Mouse (Mus musculus) naive thymus-derived CD4-positive, alpha-beta T cell, adult 2 months (primary cell): ENCODE results near the gene Sergef.

Experiments used
- DNase-seq: peaks from one replicate; pipeline ENCODE4 v3.0.0-alpha.2; 2011; ENCODE audit warnings: low read depth

The Sergef gene

DNA sequence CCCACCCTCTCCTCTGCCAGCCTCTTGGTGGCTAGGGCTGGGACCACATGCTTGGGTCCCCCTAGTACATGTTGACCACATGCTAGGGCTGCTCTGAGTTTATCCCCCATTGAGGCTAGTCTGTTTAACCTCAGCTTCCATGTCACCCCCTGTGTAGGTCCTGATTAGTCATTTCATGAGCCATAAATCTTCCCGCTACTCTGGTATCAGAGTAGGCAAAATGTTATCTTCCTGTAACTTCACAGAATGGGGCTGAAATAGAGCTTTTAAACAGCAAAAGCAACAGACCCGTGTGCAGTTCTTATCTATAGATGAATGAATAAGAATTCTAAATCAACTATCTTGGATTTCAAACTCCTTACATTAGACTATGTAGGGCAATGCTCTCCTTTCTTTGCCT is 138.1 kb downstream of the Sergef start:
- DNase-seq: no peak

DNA sequence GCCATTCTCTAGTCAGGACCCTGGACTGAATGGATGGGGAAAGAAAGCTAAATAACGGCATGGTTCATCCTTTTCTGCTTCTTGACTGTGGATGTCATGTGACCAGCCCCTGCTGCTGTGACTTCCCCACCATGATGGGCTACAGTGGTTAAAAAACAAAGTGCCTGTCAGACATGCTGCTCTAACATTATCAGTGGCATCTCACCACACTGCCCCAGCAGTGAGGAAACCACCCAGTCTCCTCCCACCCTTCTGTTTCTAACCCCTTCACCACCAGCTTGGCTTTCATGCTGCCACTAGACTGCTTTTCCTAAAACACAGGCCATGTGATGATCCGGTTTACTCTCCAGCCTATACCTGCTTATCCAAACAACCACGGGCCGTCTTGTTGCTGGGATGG is 140.0 kb downstream of the Sergef start:
- no peak for DNase-seq

DNA sequence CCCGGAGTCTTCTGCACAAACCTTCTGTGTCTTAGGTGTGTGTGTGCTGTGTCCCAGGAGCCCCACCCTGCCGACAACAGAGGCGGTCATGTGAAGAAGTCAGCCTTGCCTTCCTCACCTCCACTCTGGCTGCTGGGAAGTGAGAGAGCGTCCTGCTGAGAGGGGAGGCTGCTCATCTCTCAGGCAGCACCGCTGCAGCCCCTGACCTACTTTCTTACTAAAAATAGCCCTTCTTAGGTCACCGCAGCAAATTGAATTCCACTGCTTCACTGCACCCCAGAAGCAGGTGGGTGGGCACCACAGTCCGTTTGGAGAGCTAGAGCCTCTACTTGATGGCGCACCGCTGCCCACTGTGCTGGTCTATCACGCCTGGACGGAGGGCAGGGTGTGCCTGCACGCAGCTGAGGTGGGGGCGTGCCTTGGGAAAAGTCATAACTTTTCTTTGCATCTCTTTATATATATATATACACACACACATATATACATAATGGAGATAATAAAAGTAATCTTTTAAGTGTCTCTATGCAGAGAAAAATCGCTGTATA is 147.4 kb downstream of the Sergef start:
- DNase-seq: no peak

DNA sequence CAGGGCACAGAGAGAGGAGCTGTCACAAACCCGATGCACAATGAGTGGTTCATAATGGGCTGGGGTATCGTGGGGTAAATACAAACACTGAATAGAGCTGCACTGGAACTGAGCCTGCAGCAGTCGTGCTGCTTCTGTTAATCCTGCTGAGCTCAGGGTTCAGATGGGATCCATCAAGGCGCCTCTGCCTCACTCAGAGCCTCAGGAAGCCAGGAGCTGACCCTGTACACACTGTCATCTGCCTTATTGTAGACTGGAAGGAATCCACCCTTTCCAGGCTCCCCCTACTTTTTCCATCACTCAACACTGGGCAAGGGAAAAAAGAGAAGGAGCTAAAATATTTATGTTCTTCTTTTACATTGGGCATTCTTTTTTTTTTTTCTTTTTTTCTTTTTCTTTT is 152.3 kb downstream of the Sergef start:
- DNase-seq: no peak

DNA sequence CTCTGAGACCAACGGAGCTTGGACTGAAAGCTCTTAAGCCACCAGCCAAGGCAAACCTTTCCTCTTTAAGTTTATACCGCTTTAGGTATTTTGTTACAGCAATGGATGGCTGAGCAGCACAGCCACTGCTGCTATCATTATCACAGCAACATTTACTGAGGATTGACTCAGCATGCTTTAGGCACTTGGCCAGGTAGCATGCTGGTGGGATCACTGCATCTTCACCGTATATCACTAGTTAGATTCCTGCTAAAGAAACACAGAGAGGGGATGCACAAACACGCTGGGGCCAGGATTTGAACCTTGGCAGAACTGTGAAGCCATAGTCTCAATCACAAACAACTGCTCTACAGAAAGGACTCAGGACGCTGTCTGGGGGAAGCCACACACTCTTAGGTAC is 152.8 kb downstream of the Sergef start:
- no peak for DNase-seq

DNA sequence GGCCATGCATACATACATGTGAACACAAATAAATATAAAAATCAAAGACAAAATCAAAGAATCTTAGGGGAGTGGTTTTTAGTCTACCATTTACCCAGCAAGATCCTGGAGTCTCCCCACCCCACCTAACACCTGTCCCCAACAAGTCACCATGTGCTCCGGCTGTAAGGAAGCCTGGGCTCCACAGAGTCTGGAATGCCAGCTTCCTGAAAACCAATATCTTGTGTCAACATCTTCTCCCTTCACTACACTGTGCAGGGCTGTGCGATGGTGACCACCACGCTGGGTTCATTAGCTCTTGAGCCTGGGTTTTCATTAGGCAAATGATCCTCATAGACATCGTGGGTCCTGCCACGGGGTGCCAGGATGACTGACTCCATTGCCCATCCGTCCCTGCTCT is 155.4 kb downstream of the Sergef start:
- DNase-seq: no peak

DNA sequence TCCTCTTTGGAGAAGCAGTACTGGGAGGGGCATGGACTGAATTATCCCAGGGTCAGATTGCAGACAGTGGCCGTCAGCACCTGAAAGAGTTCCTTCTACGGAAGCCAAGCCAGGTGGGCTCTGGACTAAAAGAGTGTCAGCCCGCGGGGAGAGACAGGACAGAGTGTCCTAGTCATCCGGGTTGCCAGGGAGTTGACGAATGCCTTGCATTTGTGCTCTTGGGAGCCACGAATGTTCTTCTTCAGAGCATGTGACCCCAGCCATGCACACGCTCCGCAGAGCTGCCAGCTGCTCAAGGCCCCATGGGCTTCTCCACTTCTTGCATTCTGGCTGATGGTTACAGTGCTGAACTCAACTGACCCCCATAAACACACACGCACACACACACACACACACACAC is 156.6 kb downstream of the Sergef start:
- no peak for DNase-seq

DNA sequence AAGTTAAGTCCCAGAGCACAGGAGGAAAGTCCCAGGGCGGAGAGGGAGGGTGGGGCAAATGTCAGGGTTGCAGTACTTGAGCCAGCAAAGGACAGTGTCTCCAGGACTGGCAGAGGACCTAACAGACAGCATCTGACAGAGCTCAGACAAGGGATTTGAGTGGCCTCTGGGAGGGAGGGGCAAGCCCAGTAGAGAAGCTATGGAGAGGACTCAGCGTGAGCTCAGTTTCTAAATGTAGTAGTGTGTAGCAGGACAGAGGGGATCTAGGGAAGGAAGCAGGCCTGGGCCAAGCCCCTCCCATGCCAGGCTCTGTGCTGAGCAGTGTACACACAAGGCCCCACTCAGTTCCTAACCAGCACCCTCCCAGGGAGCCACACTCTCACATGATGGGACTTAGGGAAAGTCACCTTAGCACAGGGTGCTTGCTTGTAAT is 157.5 kb downstream of the Sergef start:
- no peak for DNase-seq

DNA sequence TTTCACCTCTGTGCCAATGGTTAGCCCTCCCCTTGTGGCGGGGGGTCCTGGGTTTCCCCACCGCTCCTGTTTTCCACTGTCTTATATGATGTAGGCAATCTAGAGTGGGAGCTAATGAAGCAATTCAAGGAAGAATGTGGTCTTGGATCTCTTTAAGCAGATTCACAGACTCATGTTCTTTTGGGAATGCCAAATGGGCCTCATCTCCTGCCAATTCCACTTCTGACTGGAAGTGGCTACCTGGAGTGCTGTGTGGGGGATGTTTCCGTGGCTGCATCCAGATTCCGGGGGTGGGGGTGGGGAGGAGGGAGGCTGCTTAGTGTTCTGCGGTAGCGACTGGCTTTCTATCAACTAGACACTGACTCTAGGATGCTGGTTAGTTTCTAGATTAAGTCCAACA is 159.8 kb downstream of the Sergef start:
- no peak for DNase-seq

DNA sequence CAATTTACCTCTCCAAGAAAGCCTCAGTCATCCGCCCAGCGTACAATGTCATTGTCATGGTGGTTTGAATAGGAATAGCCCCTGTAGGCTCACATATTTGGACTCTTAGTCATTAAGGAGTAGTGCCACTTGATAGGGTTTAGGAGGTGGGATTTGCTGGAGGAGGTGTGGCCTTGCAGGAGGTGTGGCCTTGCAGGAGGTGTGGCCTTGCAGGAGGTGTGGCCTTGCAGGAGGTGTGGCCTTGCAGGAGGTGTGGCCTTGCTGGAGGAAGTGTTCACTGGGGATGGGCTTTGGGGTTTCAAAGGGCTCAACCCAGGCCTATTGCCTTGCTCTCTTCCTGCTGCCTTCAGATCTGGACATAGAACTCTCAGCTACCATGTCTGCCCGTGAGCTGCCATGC is 162.2 kb downstream of the Sergef start:
- DNase-seq: no peak

DNA sequence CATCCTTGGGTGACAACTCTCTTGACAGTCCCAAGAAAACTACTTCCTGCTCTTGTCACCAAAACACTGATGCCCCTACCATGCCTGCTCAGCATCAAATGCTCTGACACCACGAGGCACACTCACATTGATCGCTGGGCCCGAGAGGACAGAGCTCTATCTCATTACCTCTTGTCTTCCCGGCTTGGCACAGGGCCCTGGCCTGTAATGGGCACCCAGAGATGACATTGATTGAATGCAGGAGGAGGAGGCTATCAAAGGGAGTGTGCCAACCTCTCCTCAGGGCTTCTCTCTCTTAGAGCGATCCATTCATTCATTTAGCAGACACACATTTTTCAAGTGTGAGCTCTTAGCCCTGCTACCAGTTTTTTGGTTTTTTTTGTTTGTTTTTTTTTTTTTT is 164.1 kb downstream of the Sergef start:
- DNase-seq: no peak

DNA sequence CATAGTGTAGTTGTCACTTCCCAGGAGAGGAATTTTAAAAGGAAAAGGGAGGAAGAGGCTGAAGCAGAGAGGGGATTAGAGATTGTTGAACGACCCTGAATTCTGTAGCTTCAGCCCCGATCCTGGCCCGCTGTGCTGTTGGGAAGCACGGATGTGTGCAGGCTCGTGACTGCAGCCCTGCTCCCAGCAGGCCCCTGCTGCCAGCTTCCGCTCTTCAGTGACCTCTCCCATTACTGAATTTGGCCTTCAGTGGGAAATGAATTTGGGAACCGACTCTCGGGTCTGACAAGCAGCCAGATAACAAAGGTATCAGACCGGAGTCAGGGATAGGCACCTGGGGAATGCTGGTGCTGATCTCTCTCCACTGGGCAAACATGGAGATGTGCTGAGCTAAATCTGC is 166.5 kb downstream of the Sergef start:
- no peak for DNase-seq

DNA sequence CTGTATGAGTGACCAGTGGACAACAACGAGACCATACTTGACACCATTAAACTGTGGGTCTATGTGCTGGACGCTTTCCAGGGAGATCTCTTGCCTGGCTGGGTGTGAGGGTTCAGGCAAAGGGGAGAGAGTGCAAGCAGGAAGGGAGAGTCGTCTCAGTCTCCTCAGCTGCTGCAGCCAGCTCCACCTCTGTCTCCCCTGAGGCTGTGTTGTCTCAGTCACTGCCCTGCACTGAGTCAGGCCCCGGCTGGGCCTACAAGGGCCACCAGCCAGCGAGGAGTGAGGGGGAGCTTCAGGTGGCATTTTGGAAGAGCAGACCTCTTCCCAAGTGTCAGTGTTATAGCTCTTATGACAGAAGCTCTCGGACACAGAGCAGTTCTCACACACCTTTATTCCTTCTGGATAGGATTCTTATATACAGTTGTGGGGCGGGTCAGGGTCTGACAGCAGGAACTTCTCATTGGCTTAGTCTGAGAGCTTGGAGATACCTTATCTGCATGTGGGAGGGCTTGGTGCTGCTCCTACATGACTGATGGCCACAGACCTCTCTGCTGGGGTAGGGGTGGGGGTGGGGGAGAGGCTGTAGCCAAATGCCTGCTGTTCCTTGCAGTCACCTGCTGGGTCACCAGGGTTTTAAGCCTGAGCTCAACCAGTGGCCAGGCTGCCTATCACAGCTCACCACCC is 168.4 kb downstream of the Sergef start:
- no peak for DNase-seq

DNA sequence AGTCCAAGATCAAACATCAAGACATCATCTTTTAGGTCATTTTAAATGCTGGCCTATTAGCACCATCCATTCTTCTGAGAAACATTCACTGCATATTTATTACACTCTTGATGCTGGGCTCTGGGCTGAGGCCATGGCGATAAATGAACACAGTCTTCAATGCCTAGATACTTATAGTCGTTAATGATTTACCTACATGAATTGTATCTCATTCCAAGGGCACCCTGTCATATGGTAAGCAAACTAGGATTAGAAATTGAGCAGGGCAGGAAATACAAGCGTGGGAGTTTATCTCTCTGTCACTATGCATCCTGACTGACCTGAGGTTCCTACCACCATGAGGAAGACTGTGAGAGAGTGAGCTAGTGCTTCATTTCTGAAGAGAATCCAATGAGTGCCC is 170.1 kb downstream of the Sergef start:
- no peak for DNase-seq

DNA sequence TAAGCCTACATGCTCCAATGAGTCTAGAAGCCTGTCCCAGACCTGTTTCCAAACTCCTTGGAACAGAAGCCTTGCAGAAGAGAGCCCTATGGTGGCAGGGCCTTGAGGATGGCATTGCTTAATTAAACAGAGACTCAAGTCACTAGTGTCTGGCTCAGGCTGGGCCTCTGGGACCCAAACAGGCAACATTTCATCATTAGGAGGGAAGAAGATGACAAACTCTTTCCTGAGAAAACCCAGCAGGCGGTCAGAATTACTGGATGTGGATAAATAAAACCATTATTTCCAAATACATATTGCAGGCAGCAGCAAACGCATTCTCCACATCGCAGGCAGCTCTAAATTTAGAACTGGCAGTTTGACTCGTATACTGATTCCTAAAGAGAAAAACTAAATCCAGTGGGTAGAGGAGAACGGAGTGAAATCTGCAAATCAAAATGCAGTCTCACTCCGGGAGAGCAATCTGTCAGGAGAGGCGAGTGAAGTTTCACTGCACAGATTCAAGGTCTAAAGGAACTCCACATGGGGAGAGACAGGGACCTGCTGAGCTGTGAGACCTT is 173.1 kb downstream of the Sergef start:
- DNase-seq: no peak

DNA sequence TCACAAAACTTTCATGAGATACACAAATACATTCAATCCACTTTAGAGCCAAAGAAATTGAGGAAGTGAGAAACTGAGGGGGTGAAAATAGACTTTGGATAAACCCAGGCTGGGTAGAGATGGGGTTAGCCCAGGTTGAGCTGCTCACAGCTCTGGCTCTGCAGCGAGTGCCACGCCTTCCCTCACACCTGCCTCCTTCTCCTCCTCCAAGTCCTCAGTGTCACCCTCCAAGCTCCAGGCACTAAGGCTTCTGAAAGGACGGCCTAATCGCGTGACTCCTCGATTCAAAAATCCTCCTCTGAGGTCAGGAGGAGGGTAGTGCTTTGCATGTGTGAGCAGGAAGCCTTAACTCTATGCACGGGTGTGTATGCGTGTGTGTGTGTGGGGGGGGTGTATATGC is 176.5 kb downstream of the Sergef start:
- no peak for DNase-seq

DNA sequence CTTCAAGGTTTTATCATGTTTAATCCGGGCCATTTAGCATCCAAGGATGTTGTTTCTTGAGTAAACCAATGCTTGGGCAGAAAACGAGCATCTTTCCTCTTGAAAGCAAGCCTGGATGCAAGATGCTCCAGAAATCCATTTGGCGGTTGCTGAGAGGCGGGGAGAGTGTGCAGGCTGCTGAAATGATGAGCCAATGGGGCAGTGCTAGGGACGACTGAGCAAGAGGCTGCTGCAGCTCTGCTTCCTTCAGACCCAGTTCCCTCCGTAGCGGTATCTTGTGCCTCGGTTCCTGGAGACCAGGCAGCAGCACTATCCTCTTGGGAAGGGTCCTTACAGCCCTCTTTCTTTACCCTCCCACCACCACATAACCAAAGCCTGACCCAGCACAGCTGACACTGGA is 177.3 kb downstream of the Sergef start:
- no peak for DNase-seq

DNA sequence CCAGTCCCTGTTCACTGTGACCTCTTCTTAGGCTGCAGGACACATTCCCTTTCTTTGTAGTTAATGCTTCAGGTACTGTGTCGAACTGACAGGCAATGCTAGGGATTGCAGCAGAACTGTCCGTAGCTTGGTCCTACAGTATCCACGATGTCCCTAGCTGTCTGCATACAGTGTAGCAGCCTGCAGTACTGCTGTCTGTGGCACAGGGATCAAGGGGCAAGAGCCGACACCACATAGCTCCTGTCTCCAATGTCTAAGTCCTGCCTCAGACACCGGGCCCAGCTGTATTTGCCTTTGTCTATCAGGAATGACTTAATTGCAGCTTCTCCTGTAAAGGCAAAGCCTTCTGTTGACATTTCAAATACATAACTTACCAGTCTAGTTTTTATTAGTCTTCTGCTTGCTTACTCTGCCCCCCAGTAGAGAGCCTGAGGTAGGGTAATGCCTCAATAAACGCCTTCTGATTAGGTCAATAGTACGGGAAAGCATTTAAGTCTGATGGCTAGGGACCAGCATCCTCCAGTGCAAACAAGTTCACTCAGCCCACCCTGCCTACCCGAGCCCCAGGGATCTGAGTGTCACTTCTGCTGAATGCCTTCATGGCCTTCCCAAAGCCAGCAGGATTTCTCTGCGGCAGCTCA is 179.9 kb downstream of the Sergef start:
- DNase-seq: no peak

DNA sequence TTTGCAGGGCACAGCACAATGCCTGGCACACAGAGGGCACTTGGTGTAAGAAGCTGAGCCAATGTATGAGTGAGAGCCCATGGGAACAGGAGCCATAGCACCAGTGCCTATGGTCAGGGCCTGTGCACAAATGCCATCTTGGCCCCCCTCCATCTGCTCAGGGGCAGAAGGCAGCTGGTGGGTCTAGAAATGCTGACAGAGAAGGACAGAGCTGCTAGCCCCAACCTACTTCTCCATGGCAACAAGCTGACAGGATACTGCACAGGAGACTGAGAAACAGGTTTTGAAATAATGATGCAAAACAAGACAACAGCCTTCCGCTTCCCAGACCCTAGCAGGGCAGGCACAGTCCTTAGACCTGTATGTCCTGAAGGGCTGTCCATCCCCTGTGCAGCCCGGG is 180.4 kb downstream of the Sergef start:
- no peak for DNase-seq

DNA sequence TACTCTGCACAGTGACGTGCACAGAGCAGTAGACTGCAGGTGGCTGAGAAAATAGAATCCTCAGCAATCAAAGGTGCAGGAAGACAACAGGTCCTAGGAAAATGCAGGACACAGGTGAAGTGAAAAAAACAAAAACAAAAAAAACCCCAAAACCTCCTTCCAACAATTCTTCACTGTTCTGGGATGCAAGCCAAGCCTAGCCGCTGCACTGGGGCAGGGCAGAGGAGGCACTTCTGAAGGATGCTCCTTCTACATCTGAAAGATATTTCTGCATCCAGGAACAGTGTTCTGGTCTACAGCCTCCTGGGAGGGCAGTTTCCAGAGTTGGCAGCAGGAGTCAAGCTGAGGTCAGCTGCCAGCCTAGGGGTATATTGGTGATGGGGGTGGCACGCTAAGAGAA is 181.7 kb downstream of the Sergef start:
- DNase-seq: no peak

DNA sequence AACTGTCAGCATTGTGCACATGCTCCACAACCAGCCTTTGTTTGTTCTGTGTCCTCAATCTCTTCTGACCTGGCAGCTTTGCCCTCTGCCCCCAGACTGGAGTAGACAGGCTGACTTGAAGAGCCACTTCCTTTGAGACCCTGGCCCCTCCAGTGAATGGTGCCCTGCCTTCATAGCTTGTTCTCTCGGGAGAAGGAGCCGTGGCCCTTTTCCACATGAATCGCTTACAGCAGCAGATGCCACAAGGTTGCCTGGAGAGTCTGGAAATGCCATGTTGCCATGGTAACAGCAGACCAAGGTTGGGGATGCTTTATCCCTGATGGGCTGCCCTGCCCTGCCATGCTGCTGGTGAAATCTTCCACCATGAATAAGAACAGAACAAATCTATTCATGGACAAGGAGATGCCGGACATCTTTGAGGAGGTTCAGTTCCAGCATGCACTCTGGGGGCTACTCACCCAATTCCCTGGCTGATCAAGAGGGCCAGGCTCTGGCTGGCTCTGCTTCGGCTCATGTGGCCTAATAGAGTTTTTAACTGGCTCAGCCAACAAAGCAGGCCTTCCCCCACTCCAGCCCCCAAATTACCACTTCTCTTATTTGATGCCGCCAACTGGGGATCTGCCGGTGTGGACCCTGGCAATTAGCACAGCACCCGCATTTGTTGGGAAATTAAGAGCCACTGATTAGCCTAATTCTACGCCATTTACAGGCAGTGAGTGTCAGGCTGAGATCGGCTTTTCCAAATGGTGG is 185.5 kb downstream of the Sergef start:
- no peak for DNase-seq

DNA sequence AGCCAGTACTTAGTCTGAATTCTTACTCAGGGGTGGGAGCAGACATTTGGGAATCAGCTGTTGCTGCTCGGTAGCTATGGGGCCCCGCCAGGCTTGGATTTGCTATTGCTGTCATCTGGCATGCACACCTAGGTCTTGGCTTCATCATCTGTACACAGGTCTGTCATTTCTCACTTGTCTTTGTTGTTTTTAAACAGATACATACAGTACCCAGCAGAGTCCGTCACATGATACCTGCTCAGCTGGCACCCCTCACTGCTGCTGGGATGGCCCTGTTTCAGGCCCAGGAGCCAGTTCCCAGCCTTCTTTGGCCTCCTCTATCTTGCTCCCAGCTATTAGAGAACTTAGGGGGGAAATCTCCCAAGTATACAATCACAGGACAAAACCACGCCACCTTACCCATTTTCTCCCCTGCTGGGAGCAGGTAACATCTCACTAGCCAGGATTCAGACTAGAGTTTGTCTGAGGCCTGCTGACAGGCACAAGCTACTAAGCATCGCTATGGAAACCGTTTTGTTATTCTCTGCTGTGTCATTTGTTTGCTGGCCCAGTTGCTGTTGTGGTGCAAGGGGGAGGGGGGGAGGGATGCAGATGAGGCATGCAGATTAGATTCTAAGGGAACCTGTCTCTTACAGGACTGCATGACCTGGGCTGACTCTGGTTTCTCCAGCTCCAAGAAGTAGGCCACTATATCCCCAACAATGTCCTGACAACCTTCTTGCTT is 190.5 kb downstream of the Sergef start:
- DNase-seq: no peak
